Mouse (Mus musculus) stomach, embryonic 15.5 days (tissue): ENCODE data around the gene Bbc3. TPM values are rescaled to one million over a fixed set of nuclear protein-coding genes. Genes with fewer than 3 reads are reported as not detected.

Experiments used
- ATAC-seq: fragments of 200-750 bp; cut with Nextera tagmentation; 2 replicates; pipeline ENCODE4 v1.8.0; 2017; ENCODE audit warnings: low read depth, moderate number of reproducible peaks, moderate TSS enrichment; ENCODE audit not compliant: insufficient read depth, low FRiP score
- H3K27ac ChIP-seq: fragments of 300-500 bp; sonication (generic); 2 replicates; pipeline ENCODE4 v1.5.1; 2015; ENCODE audit warnings: mild to moderate bottlenecking, inconsistent platforms
- H3K27me3 ChIP-seq: fragments of 300-500 bp; sonication (generic); replicated peaks from 2 replicates; pipeline ENCODE4 v1.6.1; 2015; ENCODE audit warnings: inconsistent platforms
- H3K36me3 ChIP-seq: fragments of 300-500 bp; sonication (generic); 2 replicates; pipeline ENCODE4 v1.6.1; 2015; ENCODE audit warnings: inconsistent platforms
- H3K4me1 ChIP-seq: fragments of 300-500 bp; sonication (generic); 2 replicates; pipeline ENCODE4 v1.6.1; 2015; ENCODE audit warnings: inconsistent platforms
- H3K4me2 ChIP-seq: fragments of 300-500 bp; sonication (generic); 2 replicates; pipeline ENCODE4 v1.6.1; 2015; ENCODE audit warnings: mild to moderate bottlenecking, inconsistent platforms
- H3K4me3 ChIP-seq: fragments of 300-500 bp; sonication (generic); replicated peaks from 2 replicates; pipeline ENCODE4 v1.5.1; 2015; ENCODE audit warnings: inconsistent platforms
- H3K9ac ChIP-seq: fragments of 300-500 bp; sonication (generic); 2 replicates; pipeline ENCODE4 v1.6.1; 2015; ENCODE audit warnings: inconsistent platforms
- H3K9me3 ChIP-seq: fragments of 300-500 bp; sonication (generic); 2 replicates; pipeline ENCODE4 v1.6.1; 2016; ENCODE audit warnings: inconsistent platforms
- WGBS: fragments of 180-500 bp; shearing (Covaris S2); methylation state at CpG from one replicate; pipeline ENCODE4 v1.1.7; 2015; 5-methylcytosine and 5-hydroxymethylcytosine counted together
- polyA plus RNA-seq: library from polyadenylated mRNA; unstranded; fragments of >200 nt; fragmentation: Nextera tagmentation; extraction: Ambion mirVana; gene quantifications from 2 replicates; pipeline ENCODE4 v1.2.1, GENCODE M21; 2015

Gene Bbc3
- polyA plus RNA-seq, 1 experiment from 2014 or later = 6.7 TPM

GRCm38 (mm10) chr7:16366133-16366646 is 58.0 kb downstream of the Bbc3 start:
- 73% methylated on average over 10 of the region's 10 CpGs for WGBS
- H3K27ac ChIP-seq = peak overlapping the region; percentile 17
- peak; percentile 41; the same call in 1 of the 2 replicates for ATAC-seq

GRCm38 (mm10) chr7:16366669-16367068 is 58.5 kb downstream of the Bbc3 start:
- Histone ChIP-seq H3K9ac (no peak overlapping the region), H3K27ac (peak overlapping the region; percentile 17; the same call in 1 of the 2 replicates), H3K9me3 (no peaks in the 10 kb centered on the region), H3K4me3 (no peak overlapping the region), H3K4me2 (no peak overlapping the region), H3K27me3 (no peaks in the 10 kb centered on the region), H3K4me1 (no peaks in the 10 kb centered on the region), H3K36me3 (peaks cover 46% of the 10 kb centered on the region)
- WGBS = 69% methylated on average over 4 of the region's 4 CpGs
- ATAC-seq = no peak

More at GRCm38 (mm10) chr7:16366133-16366646, 58.0 kb downstream of the Bbc3 start:
- Histone ChIP-seq H3K36me3 (peaks cover 46% of the 10 kb centered on the region), H3K4me3 (no peak overlapping the region), H3K4me2 (no peak overlapping the region), H3K4me1 (no peaks in the 10 kb centered on the region), H3K9me3 (no peaks in the 10 kb centered on the region), H3K27me3 (no peaks in the 10 kb centered on the region), H3K9ac (no peak overlapping the region)

Other genes with a start within 250 kb of the Bbc3 start
- gene Zfp541, start 246.6 kb upstream of the Bbc3 start, polyA plus RNA-seq = 0.04 and 0.10 TPM in 2 replicates
- 175 and 176 TPM in 2 replicates for gene Napa, start 209.9 kb upstream of the Bbc3 start, polyA plus RNA-seq
- gene Kptn, start 188.5 kb upstream of the Bbc3 start, polyA plus RNA-seq = 29.5 and 29.9 TPM in 2 replicates
- 0.30 and 0.35 TPM in 2 replicates for gene Slc8a2, start 178.6 kb upstream of the Bbc3 start, polyA plus RNA-seq
- gene Meis3, start 133.3 kb upstream of the Bbc3 start, polyA plus RNA-seq = 28.2 and 28.8 TPM in 2 replicates
- gene Dhx34, start 86.4 kb upstream of the Bbc3 start, polyA plus RNA-seq = 37.9 and 55.3 TPM in 2 replicates
- 0.28 and 0.37 TPM in 2 replicates for gene C5ar2, start 64.2 kb upstream of the Bbc3 start, polyA plus RNA-seq
- 3.7 and 4.1 TPM in 2 replicates for gene C5ar1, start 48.9 kb upstream of the Bbc3 start, polyA plus RNA-seq
- 20.5 and 21.1 TPM in 2 replicates for gene Inafm1, start 34.8 kb upstream of the Bbc3 start, polyA plus RNA-seq
- gene Ccdc9, start 21.6 kb upstream of the Bbc3 start, polyA plus RNA-seq = 26.7 and 27.0 TPM in 2 replicates
- 272 and 284 TPM in 2 replicates for gene Sae1, start 79.4 kb downstream of the Bbc3 start, polyA plus RNA-seq
- 16.8 and 17.4 TPM in 2 replicates for gene Zc3h4, start 92.5 kb downstream of the Bbc3 start, polyA plus RNA-seq
- gene Tmem160, start 144.4 kb downstream of the Bbc3 start, polyA plus RNA-seq = 48.5 and 57.0 TPM in 2 replicates
- 0.33 and 0.49 TPM in 2 replicates for gene Npas1, start 169.3 kb downstream of the Bbc3 start, polyA plus RNA-seq